Mouse (Mus musculus) ZHBTc4 (cell line): ENCODE results near the gene Fbln1.

Experiments
- DNase-seq: peaks from one replicate; pipeline ENCODE4 v3.0.0-alpha.2; 2011; ENCODE audit warnings: low read depth, low spot score

The Fbln1 gene

DNA sequence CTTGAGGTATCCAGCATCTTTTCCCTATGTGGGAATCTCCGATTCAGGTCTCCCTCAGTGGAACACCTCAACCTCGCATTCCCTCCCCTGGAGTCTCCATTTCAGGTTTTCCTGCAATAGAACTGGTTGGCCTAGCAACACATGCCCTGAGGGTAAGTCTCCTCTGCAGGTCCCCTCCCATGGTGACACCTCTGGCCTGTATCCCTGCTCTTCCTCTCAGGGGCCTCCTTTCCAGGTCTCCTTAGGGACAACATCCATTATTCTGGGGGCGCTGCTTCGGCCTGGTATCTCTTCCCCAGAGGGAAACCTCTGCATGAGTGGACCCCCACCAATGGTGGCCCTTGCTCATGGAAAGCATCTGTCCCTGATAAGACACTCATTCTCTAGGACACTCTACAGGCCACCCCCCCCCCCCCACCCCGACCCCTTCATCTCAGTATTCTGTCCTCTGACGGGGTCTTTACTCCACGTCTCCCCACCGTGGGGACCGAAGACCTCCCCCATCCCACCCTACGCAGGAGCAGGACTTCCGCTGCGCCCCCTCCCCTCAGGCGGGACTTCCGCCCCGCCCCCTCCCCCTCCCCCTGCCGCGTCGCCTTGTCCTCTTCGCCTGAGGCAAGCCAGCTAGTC is 130.0 kb downstream of the Fbln1 start, which contains the start of gene Atxn10:
TSS of gene Atxn10 (plus strand) at position 575 of the 630 bp plus-strand sequence.
- DNase-seq, result peak; percentile 90
